Mouse (Mus musculus) myocyte (in vitro differentiated cells): ENCODE data around the gene Onecut3.

Source experiments
- E2F4 ChIP-seq: IDR thresholded peaks from one replicate; pipeline ENCODE4 v1.6.1; 2011; ENCODE audit warnings: mild to moderate bottlenecking, control low read depth, moderate library complexity; ENCODE audit not compliant: insufficient read depth
- MAX ChIP-seq: IDR thresholded peaks from one replicate; pipeline ENCODE4 v1.6.1; 2011; ENCODE audit warnings: low read depth, mild to moderate bottlenecking, control low read depth
- POLR2A ChIP-seq: IDR thresholded peaks from one replicate; pipeline ENCODE4 v1.6.1; 2011; ENCODE audit warnings: low read depth, mild to moderate bottlenecking, control low read depth, moderate library complexity; ENCODE audit not compliant: insufficient read length
- POLR2AphosphoS2 ChIP-seq: IDR thresholded peaks from one replicate; pipeline ENCODE4 v1.6.1; 2011; ENCODE audit warnings: low read depth, control low read depth; ENCODE audit not compliant: insufficient read length
- USF1 ChIP-seq: IDR thresholded peaks from one replicate; pipeline ENCODE4 v1.6.1; 2011; ENCODE audit warnings: low read depth, mild to moderate bottlenecking, control low read depth, moderate library complexity

DNA sequence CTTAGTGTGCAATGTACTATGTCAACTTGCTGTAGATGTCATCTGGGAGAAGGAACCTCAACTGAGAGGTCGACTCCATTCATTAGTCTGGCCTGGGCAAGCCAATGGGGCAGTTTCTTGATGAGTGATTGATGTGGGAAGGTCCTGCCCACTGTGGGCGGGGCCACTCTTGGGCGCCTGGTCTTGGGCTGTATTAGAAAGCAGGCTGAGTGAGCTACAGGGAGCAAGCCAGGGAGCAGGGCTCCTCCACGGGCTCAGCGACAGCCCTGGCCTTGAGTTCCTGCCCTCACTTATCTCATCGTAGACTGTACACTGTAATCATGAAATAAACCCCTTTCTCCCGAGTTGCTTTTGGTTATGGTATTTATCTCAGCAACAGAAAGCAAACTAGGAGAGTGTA lies 39.1 kb downstream of the Onecut3 start:
- TF ChIP-seq POLR2A: no peak
- TF ChIP-seq POLR2AphosphoS2: no peak
- TF ChIP-seq MAX: no peak
- TF ChIP-seq E2F4: no peak
- no peak for TF ChIP-seq USF1
